Mouse (Mus musculus) embryonic fibroblast, embryonic 13.5 days (primary cell): ENCODE results near the gene Mypop.

ENCODE experiments used
- CTCF ChIP-seq: IDR thresholded peaks from 2 replicates; pipeline ENCODE4 v1.5.1; 2011; ENCODE audit warnings: mild to moderate bottlenecking, control low read depth, low read length, moderate library complexity, borderline replicate concordance; ENCODE audit not compliant: insufficient read depth
- POLR2A ChIP-seq: IDR thresholded peaks from 2 replicates; pipeline ENCODE4 v1.6.1; 2011; ENCODE audit warnings: low read depth, mild to moderate bottlenecking, control low read depth, low read length, moderate library complexity

- TF ChIP-seq CTCF (no peak), POLR2A (no peak)
Observed at GRCm38 (mm10) chr7:18951397-18951796, 39.6 kb upstream of the Mypop start.
